Mouse (Mus musculus): ENCODE measurements around the gene Tcfl5. TPM values are rescaled to one million over a fixed set of nuclear protein-coding genes. Genes with fewer than 3 reads are reported as not detected.

The Tcfl5 gene
- polyA plus RNA-seq, 1 experiment from 2014 or later, result 0.15 TPM

GRCm38 (mm10) chr2:180659353-180660150 lies 17.0 kb upstream of the Tcfl5 start:
- H3K27me3 ChIP-seq (ENCODE audit: control insufficient read depth, insufficient read depth, low read depth, low read length), result no peaks in the 10 kb centered on the region
- peak; percentile 23; the same call in 1 of the 2 replicates for ATAC-seq (ENCODE audit: low read depth)
- H3K27ac ChIP-seq (ENCODE audit: low read length), result no peak overlapping the region
- peak overlapping the region; percentile 29; the same call in 1 of the 2 replicates for H3K4me2 ChIP-seq (ENCODE audit: low read depth, low read length)
- 0 out of 2 replicates have a peak overlapping the region, but pooled peaks have one; percentile 3 for H3K4me3 ChIP-seq (ENCODE audit: low read length)
- peaks cover 3% of the 10 kb centered on the region; the same call in 1 of the 2 replicates for H3K4me1 ChIP-seq (replicated peaks; ENCODE audit: control insufficient read depth, insufficient read depth, low read length)
- H3K36me3 ChIP-seq (ENCODE audit: control insufficient read depth, insufficient read depth, low read length), result peaks cover 14% of the 10 kb centered on the region
- 34% methylated on average over 42 of the region's 42 CpGs for WGBS
- no peaks in the 10 kb centered on the region for H3K9me3 ChIP-seq (ENCODE audit: control insufficient read depth, low read length)
- H3K9ac ChIP-seq (ENCODE audit: low read length), result peak overlapping the region; percentile 30

GRCm38 (mm10) chr2:180658381-180658780 lies 15.9 kb upstream of the Tcfl5 start:
- peaks cover 10% of the 10 kb centered on the region for H3K36me3 ChIP-seq (ENCODE audit: control insufficient read depth, insufficient read depth, low read length)
- H3K4me2 ChIP-seq (ENCODE audit: low read depth, low read length), result no peak overlapping the region
- ATAC-seq (ENCODE audit: low read depth), result no peak
- H3K9me3 ChIP-seq (ENCODE audit: control insufficient read depth, low read length), result no peaks in the 10 kb centered on the region
- H3K4me3 ChIP-seq (ENCODE audit: low read length), result no peak overlapping the region
- no peak overlapping the region for H3K27ac ChIP-seq (ENCODE audit: low read length)
- peaks cover 3% of the 10 kb centered on the region; the same call in 1 of the 2 replicates for H3K4me1 ChIP-seq (replicated peaks; ENCODE audit: control insufficient read depth, insufficient read depth, low read length)
- WGBS, result 84% methylated on average over 5 of the region's 5 CpGs
- no peak overlapping the region for H3K9ac ChIP-seq (ENCODE audit: low read length)
- no peaks in the 10 kb centered on the region for H3K27me3 ChIP-seq (ENCODE audit: control insufficient read depth, insufficient read depth, low read depth, low read length)

GRCm38 (mm10) chr2:180657394-180658013 lies 15.0 kb upstream of the Tcfl5 start:
- WGBS, result 70% methylated on average over 4 of the region's 4 CpGs
- Histone ChIP-seq H3K4me2 (ENCODE audit: low read depth, low read length) (no peak overlapping the region), H3K36me3 (ENCODE audit: control insufficient read depth, insufficient read depth, low read length) (peaks cover 10% of the 10 kb centered on the region), H3K27me3 (ENCODE audit: control insufficient read depth, insufficient read depth, low read depth, low read length) (no peaks in the 10 kb centered on the region), H3K27ac (ENCODE audit: low read length) (no peak overlapping the region), H3K9ac (ENCODE audit: low read length) (no peak overlapping the region), H3K4me1 (replicated peaks; ENCODE audit: control insufficient read depth, insufficient read depth, low read length) (peaks cover 3% of the 10 kb centered on the region; the same call in 1 of the 2 replicates), H3K4me3 (ENCODE audit: low read length) (no peak overlapping the region), H3K9me3 (ENCODE audit: control insufficient read depth, low read length) (no peaks in the 10 kb centered on the region)
- ATAC-seq (ENCODE audit: low read depth), result peak; percentile 65

DNA sequence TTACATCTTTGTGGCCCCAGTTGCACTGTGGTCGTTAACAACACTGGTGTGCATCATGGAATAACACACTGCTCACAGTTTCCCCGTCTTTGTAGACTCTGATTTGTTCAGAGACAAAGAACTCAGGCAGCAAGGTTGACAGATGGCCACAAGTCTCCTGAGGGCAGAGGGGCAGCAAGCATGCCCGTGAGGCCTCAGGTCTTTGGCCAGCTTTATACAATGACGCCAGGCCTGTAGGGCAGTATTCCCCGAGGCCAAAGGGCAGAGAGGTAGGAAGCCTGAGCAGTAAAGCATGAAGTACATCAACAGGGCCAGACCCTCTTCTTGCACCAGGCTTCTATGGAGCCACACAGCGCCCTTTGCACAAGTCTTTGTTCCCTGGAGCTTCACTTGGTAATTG lies 12.6 kb upstream of the Tcfl5 start:
- Histone ChIP-seq H3K27me3 (ENCODE audit: control insufficient read depth, insufficient read depth, low read depth, low read length) (no peaks in the 10 kb centered on the region), H3K4me2 (ENCODE audit: low read depth, low read length) (no peak overlapping the region), H3K4me3 (ENCODE audit: low read length) (no peak overlapping the region), H3K36me3 (ENCODE audit: control insufficient read depth, insufficient read depth, low read length) (no peaks in the 10 kb centered on the region), H3K4me1 (replicated peaks; ENCODE audit: control insufficient read depth, insufficient read depth, low read length) (peaks cover 3% of the 10 kb centered on the region; the same call in 1 of the 2 replicates), H3K27ac (ENCODE audit: low read length) (no peak overlapping the region), H3K9me3 (ENCODE audit: control insufficient read depth, low read length) (no peaks in the 10 kb centered on the region), H3K9ac (ENCODE audit: low read length) (no peak overlapping the region)
- no peak for ATAC-seq (ENCODE audit: low read depth)
- WGBS, result 62% methylated on average over 6 of the region's 6 CpGs

- Histone ChIP-seq H3K4me2 (ENCODE audit: low read depth, low read length) (no peak overlapping the region), H3K9ac (ENCODE audit: low read length) (no peak overlapping the region), H3K27me3 (ENCODE audit: control insufficient read depth, insufficient read depth, low read depth, low read length) (no peaks in the 10 kb centered on the region), H3K9me3 (ENCODE audit: control insufficient read depth, low read length) (no peaks in the 10 kb centered on the region), H3K4me1 (replicated peaks; ENCODE audit: control insufficient read depth, insufficient read depth, low read length) (no peaks in the 10 kb centered on the region), H3K27ac (ENCODE audit: low read length) (no peak overlapping the region), H3K4me3 (ENCODE audit: low read length) (no peak overlapping the region), H3K36me3 (ENCODE audit: control insufficient read depth, insufficient read depth, low read length) (no peaks in the 10 kb centered on the region)
- 80% methylated on average over 7 of the region's 7 CpGs for WGBS
- ATAC-seq (ENCODE audit: low read depth), result no peak
Measured at GRCm38 (mm10) chr2:180654666-180655065, 12.2 kb upstream of the Tcfl5 start.

- H3K9ac ChIP-seq (ENCODE audit: low read length), result no peak overlapping the region
- H3K9me3 ChIP-seq (ENCODE audit: control insufficient read depth, low read length), result peaks cover 13% of the 10 kb centered on the region
- ATAC-seq (ENCODE audit: low read depth), result no peak
- no peak overlapping the region for H3K4me2 ChIP-seq (ENCODE audit: low read depth, low read length)
- peaks cover 21% of the 10 kb centered on the region for H3K27me3 ChIP-seq (ENCODE audit: control insufficient read depth, insufficient read depth, low read depth, low read length)
- no peaks in the 10 kb centered on the region for H3K36me3 ChIP-seq (ENCODE audit: control insufficient read depth, insufficient read depth, low read length)
- no peak overlapping the region for H3K27ac ChIP-seq (ENCODE audit: low read length)
- peaks cover 3% of the 10 kb centered on the region; the same call in 1 of the 2 replicates for H3K4me1 ChIP-seq (replicated peaks; ENCODE audit: control insufficient read depth, insufficient read depth, low read length)
- H3K4me3 ChIP-seq (ENCODE audit: low read length), result no peak overlapping the region
Measured at GRCm38 (mm10) chr2:180646841-180647240, 4.3 kb upstream of the Tcfl5 start.

DNA sequence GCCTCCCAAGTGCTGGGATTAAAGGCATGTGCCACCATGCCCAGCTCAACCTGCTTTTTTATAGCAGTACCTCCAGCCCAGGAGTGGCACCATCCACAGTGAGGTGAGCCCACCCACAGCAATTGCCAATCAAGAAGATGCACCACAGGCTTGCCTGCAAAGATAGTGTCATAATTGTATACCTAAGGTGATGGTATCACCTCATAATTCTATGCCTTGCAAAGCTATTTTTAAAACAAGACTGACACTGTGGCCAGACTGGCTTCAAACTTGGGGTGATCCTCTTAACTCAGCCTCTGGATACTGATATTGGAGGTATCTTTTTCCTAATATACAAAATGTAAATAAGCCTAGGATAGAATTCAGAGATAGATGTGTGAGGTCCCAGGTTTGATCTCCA lies 1.1 kb upstream of the Tcfl5 start:
- Histone ChIP-seq H3K9ac (ENCODE audit: low read length) (no peak overlapping the region), H3K9me3 (ENCODE audit: control insufficient read depth, low read length) (peaks cover 13% of the 10 kb centered on the region), H3K4me1 (replicated peaks; ENCODE audit: control insufficient read depth, insufficient read depth, low read length) (peaks cover 4% of the 10 kb centered on the region; the same call in 1 of the 2 replicates), H3K27ac (ENCODE audit: low read length) (no peak overlapping the region), H3K36me3 (ENCODE audit: control insufficient read depth, insufficient read depth, low read length) (no peaks in the 10 kb centered on the region), H3K27me3 (ENCODE audit: control insufficient read depth, insufficient read depth, low read depth, low read length) (peaks cover 41% of the 10 kb centered on the region), H3K4me3 (ENCODE audit: low read length) (no peak overlapping the region), H3K4me2 (ENCODE audit: low read depth, low read length) (no peak overlapping the region)
- ATAC-seq (ENCODE audit: low read depth), result no peak

DNA sequence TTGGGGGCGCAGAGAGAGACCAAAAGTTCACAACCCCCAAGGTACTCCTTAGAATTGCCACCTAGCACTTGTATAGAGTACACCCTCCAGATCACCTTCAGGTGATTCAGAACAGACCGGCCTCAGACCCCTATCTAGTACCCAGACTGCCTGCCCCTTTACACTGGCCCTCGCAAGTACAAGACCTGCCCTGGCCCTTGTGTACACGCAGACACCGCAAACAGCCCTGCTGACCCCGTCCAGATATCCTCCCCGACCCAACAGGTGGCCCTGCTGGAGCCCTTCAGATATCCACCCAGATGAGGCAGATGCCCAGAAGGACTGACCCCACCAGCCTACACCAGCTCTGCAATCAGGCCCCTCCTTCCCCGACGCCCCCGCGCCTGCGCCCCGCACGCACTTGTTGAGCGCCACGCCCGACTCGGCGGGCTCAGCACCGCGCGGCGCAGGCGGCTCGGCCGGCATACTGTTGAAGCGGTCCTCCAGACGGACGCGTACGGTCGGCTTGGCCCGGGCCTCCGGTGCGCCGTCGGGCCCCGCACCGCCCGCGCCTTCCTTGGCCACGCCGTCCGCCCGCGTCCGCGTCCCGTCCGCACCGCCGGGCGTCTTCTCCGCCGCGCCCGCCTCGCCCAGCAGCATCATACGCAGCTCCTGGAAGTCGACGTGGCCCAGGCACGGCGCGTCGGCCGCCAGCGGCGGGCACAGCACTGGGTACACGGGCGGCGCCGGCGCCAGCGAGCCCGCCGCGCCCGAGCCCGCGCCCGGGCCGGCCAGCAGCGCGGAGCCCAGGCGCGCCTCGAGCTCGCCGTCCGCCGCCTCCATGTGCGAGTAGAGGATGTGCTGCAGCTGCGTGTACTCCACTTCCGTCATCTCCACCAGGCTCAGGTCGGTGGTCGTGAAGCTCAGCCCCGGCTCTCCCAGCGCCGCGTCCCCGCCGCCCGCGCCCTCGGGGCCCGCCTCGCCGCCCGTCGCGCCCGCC lies 643 bp downstream of the Tcfl5 start:
- Histone ChIP-seq H3K4me1 (replicated peaks; ENCODE audit: control insufficient read depth, insufficient read depth, low read length) (peaks cover 4% of the 10 kb centered on the region; the same call in 1 of the 2 replicates), H3K27ac (ENCODE audit: low read length) (no peak overlapping the region), H3K4me2 (ENCODE audit: low read depth, low read length) (peak overlapping the region; percentile 48), H3K36me3 (ENCODE audit: control insufficient read depth, insufficient read depth, low read length) (no peaks in the 10 kb centered on the region), H3K9ac (ENCODE audit: low read length) (no peak overlapping the region), H3K4me3 (ENCODE audit: low read length) (peak overlapping the region; percentile 39), H3K9me3 (ENCODE audit: control insufficient read depth, low read length) (peaks cover 13% of the 10 kb centered on the region), H3K27me3 (ENCODE audit: control insufficient read depth, insufficient read depth, low read depth, low read length) (peaks cover 41% of the 10 kb centered on the region)
- WGBS, result 1% methylated on average over 60 of the region's 112 CpGs
- ATAC-seq (ENCODE audit: low read depth), result peak; percentile 74
